Mouse (Mus musculus) brain, adult 2 months (tissue): ENCODE measurements at regions not wholly inside any gene's neighbourhood (a gene's known extent, or its start where the extent isn't known, plus 50 kb on each side); places are given as distances from the start of the nearest gene placed in this dataset.

Experiments
- DNase-seq: peaks from one replicate; pipeline ENCODE4 v3.0.0; 2011; ENCODE audit warnings: low read depth, low spot score

DNA sequence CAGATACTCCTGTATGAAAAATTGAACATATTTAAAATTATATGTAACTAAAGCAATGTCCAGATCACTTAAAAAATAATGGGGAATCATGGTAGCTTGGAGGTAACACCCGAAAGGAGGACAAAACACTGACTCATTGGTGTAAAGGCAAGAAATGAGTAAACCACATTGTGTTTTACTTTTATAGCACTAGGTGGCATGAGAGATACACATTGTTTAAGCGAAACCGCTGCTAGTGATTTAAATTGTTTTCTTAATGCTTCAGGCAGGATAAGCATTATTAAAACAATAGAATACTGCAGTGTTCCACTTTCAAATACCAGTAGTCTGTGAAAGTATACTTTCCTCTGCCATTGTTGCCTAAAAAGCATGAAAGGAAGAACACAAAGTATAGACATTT lies 158.5 kb upstream of the 4930595M18Rik start:
- peak; percentile 19 for DNase-seq
